Mouse (Mus musculus) heart, postnatal 10 days (tissue): Measurements from ENCODE around the gene Tlr9. TPM values are rescaled to one million over a fixed set of nuclear protein-coding genes. Genes with fewer than 3 reads are reported as not detected.
A peak's percentile ranks its signal among the peaks of the same experiment; 100 is the strongest.

Experiments
- DNase-seq, 2 experiments: peaks; one replicate each; pipeline ENCODE4 v3.0.0; 2021
- intact Hi-C: fragments of 180-260 bp; cut with DNase I; formaldehyde crosslinking; loops from one replicate; pipeline ENCODE4 v1.15.1; 2025
- total RNA-seq, 2 experiments: library from RNA; stranded (reverse); gene quantifications; 2 replicates each; pipeline ENCODE4 v1.2.3; 2021

Gene Tlr9
- total RNA-seq, 2 experiments from 2014 or later, result 0.72 to 0.79 TPM

GRCm38 (mm10) chr9:106230051-106230733 is 7.8 kb downstream of the Tlr9 start:
- intact Hi-C loops, result loop anchor here (5.0 kb wide), 1 partner anchor 47 kb away; no protein-coding TSS in a partner anchor
- DNase-seq, result no peak

- intact Hi-C loops, result loop anchor here (5.0 kb wide), 1 partner anchor 47 kb away; no protein-coding TSS in a partner anchor
- DNase-seq, result no peak
Observed at GRCm38 (mm10) chr9:106230734-106231106, 8.3 kb downstream of the Tlr9 start.

- DNase-seq, result no peak
- intact Hi-C loops, result loop anchor here (5.0 kb wide), 1 partner anchor 46 kb away; no protein-coding TSS in a partner anchor
Observed at GRCm38 (mm10) chr9:106231220-106231619, 8.8 kb downstream of the Tlr9 start.

GRCm38 (mm10) chr9:106231816-106232215 is 9.4 kb downstream of the Tlr9 start:
- no peak for DNase-seq
- intact Hi-C loops, result loop anchor here (5.0 kb wide), 1 partner anchor 45 kb away; no protein-coding TSS in a partner anchor

GRCm38 (mm10) chr9:106232956-106233355 is 10.6 kb downstream of the Tlr9 start:
- DNase-seq, result no peak
- intact Hi-C loops, result loop anchor here (5.0 kb wide), 1 partner anchor 44 kb away; no protein-coding TSS in a partner anchor

- DNase-seq, result no peak
- intact Hi-C loops, result loop anchor here (5.0 kb wide), 1 partner anchor 43 kb away; no protein-coding TSS in a partner anchor
Observed at GRCm38 (mm10) chr9:106233953-106234352, 11.6 kb downstream of the Tlr9 start.

- intact Hi-C loops, result no loop called here
- peak; percentile 63 to 64 for DNase-seq
Observed at GRCm38 (mm10) chr9:106235194-106235830, 12.9 kb downstream of the Tlr9 start.

GRCm38 (mm10) chr9:106236156-106236817 is 13.9 kb downstream of the Tlr9 start:
- intact Hi-C loops, result no loop called here
- no peak for DNase-seq

GRCm38 (mm10) chr9:106236818-106237211 is 14.4 kb downstream of the Tlr9 start:
- DNase-seq, result no peak
- intact Hi-C loops, result no loop called here

GRCm38 (mm10) chr9:106237401-106237800 is 15.0 kb downstream of the Tlr9 start:
- intact Hi-C loops, result no loop called here
- no peak for DNase-seq

GRCm38 (mm10) chr9:106237878-106238277 is 15.5 kb downstream of the Tlr9 start:
- no peak for DNase-seq
- intact Hi-C loops, result no loop called here

GRCm38 (mm10) chr9:106241541-106242164 is 19.3 kb downstream of the Tlr9 start:
- intact Hi-C loops, result no loop called here
- no peak for DNase-seq

GRCm38 (mm10) chr9:106242813-106243488 is 20.6 kb downstream of the Tlr9 start:
- peak in 1 of 2 experiments; percentile 58 for DNase-seq
- intact Hi-C loops, result no loop called here

GRCm38 (mm10) chr9:106249550-106249949 is 27.2 kb downstream of the Tlr9 start:
- no peak for DNase-seq
- intact Hi-C loops, result loop anchor here (2.0 kb wide), 1 partner anchor 31 kb away; the partner anchor contains the start of gene Poc1a

GRCm38 (mm10) chr9:106250245-106250644 is 27.8 kb downstream of the Tlr9 start:
- DNase-seq, result peak in 1 of 2 experiments; percentile 53
- intact Hi-C loops, result no loop called here

- DNase-seq, result no peak
- intact Hi-C loops, result no loop called here
Observed at GRCm38 (mm10) chr9:106251066-106251465, 28.7 kb downstream of the Tlr9 start.

- intact Hi-C loops, result no loop called here
- DNase-seq, result no peak
Observed at GRCm38 (mm10) chr9:106254001-106254400, 31.6 kb downstream of the Tlr9 start.

GRCm38 (mm10) chr9:106258412-106258811 is 36.0 kb downstream of the Tlr9 start:
- DNase-seq, result no peak
- intact Hi-C loops, result no loop called here

- no peak for DNase-seq
- intact Hi-C loops, result no loop called here
Observed at GRCm38 (mm10) chr9:106258990-106259389, 36.6 kb downstream of the Tlr9 start.

- DNase-seq, result no peak
- intact Hi-C loops, result no loop called here
Observed at GRCm38 (mm10) chr9:106261058-106261457, 38.7 kb downstream of the Tlr9 start.
